Mouse (Mus musculus) frontal cortex, postnatal 14 days (tissue): ENCODE measurements around the gene Nlk.
"Not testable (repeated sequence)": the region's sequence is repeated elsewhere in the genome, so short reads cannot be mapped to it uniquely, and the experiment has no call there.

Experiments used
- DNase-seq, 2 experiments: peaks; one replicate each; pipeline ENCODE4 v3.0.0; 2022; ENCODE audit warnings: low spot score in 2 of 2

Nlk gene

DNA sequence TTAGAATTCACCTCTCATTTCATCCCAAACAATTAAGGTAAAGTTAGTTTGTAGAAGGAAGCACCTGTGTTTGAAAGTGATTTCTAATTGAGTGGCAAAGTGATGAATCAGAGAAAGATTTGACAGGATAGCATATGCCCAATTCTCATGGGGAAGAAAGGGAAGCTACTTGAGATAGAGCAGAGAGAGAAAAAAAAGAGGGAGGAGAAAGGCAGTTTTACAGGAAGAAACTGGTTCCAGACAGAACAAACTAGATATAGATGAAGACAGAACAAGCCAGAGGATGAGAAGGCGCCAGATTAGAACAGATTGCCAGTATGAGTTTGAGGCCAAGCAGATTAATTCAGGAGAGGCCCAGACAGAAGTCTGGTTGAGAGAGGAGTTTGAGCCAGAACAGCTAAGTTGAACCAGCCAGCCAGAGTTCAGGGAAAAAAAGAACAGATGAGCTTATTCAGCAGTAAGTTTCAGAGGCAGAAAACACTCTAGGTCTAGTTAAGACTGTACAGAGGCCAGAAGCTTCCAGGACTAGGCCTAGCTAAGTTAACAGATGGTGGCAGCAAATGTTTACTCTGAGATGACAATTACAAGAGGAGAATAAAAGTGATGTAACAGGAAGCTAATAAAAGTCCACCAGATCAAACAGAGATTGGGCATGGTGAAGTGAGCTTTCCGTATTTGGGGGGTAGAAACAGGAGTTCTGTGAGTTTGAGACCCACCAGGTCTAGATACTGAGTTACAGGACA lies 149.3 kb downstream of the Nlk start:
- DNase-seq: no peak

GRCm38 (mm10) chr11:78545181-78545580 lies 152.0 kb downstream of the Nlk start:
- DNase-seq: no peak

GRCm38 (mm10) chr11:78544449-78545111 lies 152.6 kb downstream of the Nlk start:
- no peak for DNase-seq

- no peak for DNase-seq
Measured at GRCm38 (mm10) chr11:78540358-78540757, 156.8 kb downstream of the Nlk start.

DNA sequence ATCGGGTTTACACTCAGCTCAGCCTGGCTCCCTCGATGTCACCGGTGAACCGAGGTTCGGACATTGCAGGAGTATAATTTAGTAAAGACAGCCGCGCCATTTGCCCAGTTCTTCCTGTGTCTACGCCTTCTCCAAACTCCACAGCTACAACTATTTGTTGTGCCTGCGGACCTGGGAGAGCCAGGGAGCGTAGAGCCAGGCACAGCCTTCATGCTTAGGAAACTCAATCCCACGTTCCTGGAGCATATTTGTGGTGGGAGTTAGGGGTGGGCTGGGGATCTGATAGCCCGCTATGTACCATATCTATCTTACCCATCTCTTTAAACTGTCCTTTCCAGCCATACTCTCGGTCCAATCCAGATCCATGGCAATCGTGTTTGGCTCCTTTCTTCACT lies 160.5 kb downstream of the Nlk start:
- DNase-seq: no peak

GRCm38 (mm10) chr11:78536080-78536689 lies 161.0 kb downstream of the Nlk start, which contains the start of the genes Tnfaip1 and Ift20:
Gene Tnfaip1, minus strand, starts transcription at chr11:78536332.
Gene Ift20, plus strand, starts transcription at chr11:78536361.
- DNase-seq: peak; percentile 96 to 98

DNA sequence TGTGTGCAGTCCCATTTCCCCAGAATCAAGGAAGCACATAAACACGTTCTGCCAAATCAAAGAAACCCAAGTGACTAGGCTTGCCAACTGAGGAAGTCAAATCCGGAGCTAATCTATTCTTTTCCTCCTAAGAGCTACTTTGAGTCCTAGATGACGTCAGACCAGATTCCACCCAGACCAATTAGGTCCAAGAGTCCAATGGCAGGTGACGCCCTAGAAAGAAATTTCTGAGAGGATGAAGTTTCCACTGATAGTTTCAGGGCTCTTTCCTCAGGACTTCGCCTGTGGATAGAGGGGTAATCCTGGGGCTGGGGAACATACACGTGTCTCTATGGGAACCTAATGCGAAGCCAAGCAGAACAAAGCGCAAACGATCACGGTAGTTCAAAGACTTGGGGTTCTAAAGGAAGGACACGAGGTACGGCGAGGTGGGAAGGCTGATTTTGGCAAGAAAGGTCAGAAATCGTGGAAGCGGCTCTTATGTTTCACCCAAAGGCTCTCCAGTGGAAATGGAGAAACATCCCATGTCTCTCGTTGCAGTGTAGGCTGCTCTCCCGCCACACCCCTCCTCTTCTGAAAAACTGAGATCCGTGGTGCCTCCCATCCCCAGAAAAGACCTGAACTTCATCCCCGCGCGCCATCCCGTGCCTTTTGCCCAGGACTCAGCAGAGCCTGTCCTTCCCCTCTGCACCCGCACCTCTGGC lies 161.6 kb downstream of the Nlk start:
- DNase-seq: no peak

GRCm38 (mm10) chr11:78534516-78534915 lies 162.7 kb downstream of the Nlk start:
- DNase-seq: no peak

DNA sequence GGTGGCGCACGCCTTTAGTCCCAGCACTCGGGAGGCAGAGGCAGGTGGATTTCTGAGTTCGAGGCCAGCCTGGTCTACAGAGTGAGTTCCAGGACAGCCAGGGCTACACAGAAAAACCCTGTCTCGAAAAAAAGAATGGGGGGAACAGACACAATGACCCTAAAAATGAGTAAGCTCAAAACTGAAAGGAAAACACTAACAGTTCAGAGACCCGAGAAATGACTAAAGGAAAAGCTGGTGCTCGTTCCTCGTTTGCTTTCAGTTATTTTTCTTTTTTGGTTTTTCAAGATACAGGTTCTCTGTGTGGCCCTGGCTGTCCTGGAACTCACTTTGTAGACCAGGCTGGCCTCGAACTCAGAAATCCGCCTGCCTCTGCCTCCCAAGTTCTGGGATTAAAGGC lies 165.7 kb downstream of the Nlk start:
- DNase-seq: not testable (repeated sequence)

DNA sequence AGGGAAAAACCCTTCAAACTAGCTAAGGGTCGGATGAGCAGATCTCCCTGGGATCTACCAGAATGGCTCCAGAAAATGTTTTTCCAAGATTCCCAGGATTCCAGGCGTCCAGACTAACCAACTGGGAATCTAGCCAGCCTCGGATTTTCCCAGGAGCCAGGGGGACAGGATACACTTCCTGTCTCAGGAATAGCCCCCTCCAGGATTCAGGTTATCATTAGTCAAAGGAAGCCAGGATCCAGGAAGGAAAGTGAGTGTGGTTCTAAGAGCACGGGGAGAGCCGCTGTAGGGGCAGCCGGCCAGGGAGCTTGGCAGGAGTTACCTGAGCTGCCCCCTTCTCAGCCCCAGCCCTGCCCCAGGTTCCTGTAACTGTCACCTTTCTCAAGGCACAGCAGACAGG lies 166.1 kb downstream of the Nlk start:
- DNase-seq: no peak

GRCm38 (mm10) chr11:78530001-78530400 lies 167.2 kb downstream of the Nlk start:
- no peak for DNase-seq

DNA sequence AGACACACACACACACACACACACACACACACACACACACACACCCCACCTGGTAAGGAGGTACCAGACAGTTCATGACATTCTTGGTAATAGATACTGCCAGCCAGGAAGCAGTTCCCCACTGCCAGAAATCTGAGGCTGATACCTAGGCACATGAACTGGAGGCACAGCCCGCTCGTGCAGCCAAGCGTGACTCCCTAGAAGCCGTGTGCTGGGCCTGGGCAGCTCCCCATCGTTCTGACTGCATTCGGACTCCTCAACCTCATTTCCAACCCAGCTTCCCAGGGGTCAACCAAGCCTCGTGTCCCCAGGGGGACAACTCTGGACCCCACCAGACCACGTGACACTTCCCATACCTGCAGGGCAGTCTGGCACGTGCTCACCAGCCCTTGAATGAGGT lies 168.5 kb downstream of the Nlk start:
- no peak for DNase-seq

- no peak for DNase-seq
Measured at GRCm38 (mm10) chr11:78524838-78525237, 172.3 kb downstream of the Nlk start.

DNA sequence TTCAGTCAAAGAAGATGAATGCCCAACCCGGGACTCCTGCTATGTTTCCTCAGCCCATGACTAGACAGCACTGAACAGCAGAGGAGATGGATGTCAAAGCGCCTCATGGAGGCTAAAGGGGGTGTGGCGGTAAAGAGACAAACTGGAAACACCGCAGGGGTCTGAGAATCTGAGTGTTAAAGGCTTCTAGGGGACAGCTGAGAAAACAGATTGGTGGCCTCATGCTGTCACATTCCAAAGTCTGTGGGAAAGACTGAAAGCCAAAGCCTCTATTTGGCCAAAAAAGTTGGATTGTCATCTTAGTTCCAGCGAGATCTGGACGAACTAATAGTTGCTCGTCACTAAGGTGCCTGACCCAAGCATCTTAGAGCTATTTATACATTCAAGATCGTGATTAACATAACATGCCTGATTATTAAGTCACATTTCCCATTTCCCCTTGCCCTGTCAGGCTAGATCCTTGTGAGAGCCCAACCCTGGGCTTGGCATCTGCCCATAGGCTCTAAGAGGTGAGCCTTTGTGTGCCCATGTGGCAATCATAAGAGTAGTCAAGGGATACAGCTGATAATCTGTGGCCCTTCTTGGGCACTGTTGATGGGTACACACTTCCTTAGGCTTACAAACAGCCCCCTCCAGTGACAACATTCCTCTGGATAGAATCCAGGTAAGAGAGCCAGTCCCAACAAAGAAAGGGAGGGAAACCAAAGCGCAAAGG lies 173.8 kb downstream of the Nlk start:
- DNase-seq: no peak

GRCm38 (mm10) chr11:78522481-78522997 lies 174.6 kb downstream of the Nlk start:
- DNase-seq: no peak

- DNase-seq: no peak
Measured at GRCm38 (mm10) chr11:78521880-78522279, 175.3 kb downstream of the Nlk start.

- no peak for DNase-seq
Measured at GRCm38 (mm10) chr11:78518931-78519330, 178.2 kb downstream of the Nlk start.
